Mouse (Mus musculus): ENCODE data around the gene Gm7138. TPM values are rescaled to one million over a fixed set of nuclear protein-coding genes. Genes with fewer than 3 reads are reported as not detected.

The Gm7138 gene
- polyA plus RNA-seq, 1 experiment from 2014 or later: not detected

- Histone ChIP-seq H3K4me1 (no peaks in the 10 kb centered on the region), H3K9me3 (peaks cover 6% of the 10 kb centered on the region; the same call in 1 of the 2 replicates), H3K36me3 (no peaks in the 10 kb centered on the region), H3K9ac (no peak overlapping the region), H3K27me3 (replicated peaks) (no peaks in the 10 kb centered on the region), H3K4me2 (replicated peaks) (no peak overlapping the region), H3K4me3 (no peak overlapping the region), H3K27ac (no peak overlapping the region)
- no peak for ATAC-seq (ENCODE audit: low FRiP score, low read depth)
- WGBS: 79% methylated on average over 1 of the region's 1 CpGs
Observed at GRCm38 (mm10) chr10:77735928-77736327, 40.8 kb downstream of the Gm7138 start.

- Histone ChIP-seq H3K27ac (no peak overlapping the region), H3K36me3 (no peaks in the 10 kb centered on the region), H3K27me3 (replicated peaks) (no peaks in the 10 kb centered on the region), H3K4me2 (replicated peaks) (no peak overlapping the region), H3K4me1 (no peaks in the 10 kb centered on the region), H3K9me3 (no peaks in the 10 kb centered on the region), H3K4me3 (no peak overlapping the region), H3K9ac (no peak overlapping the region)
- WGBS: 52% methylated on average over 4 of the region's 4 CpGs
- ATAC-seq (ENCODE audit: low FRiP score, low read depth): no peak
Observed at GRCm38 (mm10) chr10:77729241-77729640, 47.5 kb downstream of the Gm7138 start.

GRCm38 (mm10) chr10:77728280-77728679, 48.5 kb downstream of the Gm7138 start:
- Histone ChIP-seq H3K27me3 (replicated peaks) (no peaks in the 10 kb centered on the region), H3K36me3 (no peaks in the 10 kb centered on the region), H3K4me2 (replicated peaks) (no peak overlapping the region), H3K4me1 (no peaks in the 10 kb centered on the region), H3K4me3 (no peak overlapping the region), H3K9me3 (no peaks in the 10 kb centered on the region), H3K27ac (no peak overlapping the region), H3K9ac (no peak overlapping the region)
- WGBS: 69% methylated on average over 4 of the region's 4 CpGs
- ATAC-seq (ENCODE audit: low FRiP score, low read depth): no peak

Other genes with a start within 250 kb of the Gm7138 start
- 1.3 and 1.4 TPM in 2 replicates for gene Itgb2, start 246.7 kb downstream of the Gm7138 start, polyA plus RNA-seq (2016; fragmentation: Nextera tagmentation; extraction: Ambion mirVana)
- gene Pttg1ip, start 195.2 kb downstream of the Gm7138 start, polyA plus RNA-seq (2016; fragmentation: Nextera tagmentation; extraction: Ambion mirVana): 67.8 and 71.1 TPM in 2 replicates
- 288 and 299 TPM in 2 replicates for gene Sumo3, start 170.8 kb downstream of the Gm7138 start, polyA plus RNA-seq (2016; fragmentation: Nextera tagmentation; extraction: Ambion mirVana)
- 7.6 and 11.0 TPM in 2 replicates for gene Gm49325, start 170.7 kb downstream of the Gm7138 start, polyA plus RNA-seq (2016; fragmentation: Nextera tagmentation; extraction: Ambion mirVana)
- 90.9 and 93.7 TPM in 2 replicates for gene Ube2g2, start 154.7 kb downstream of the Gm7138 start, polyA plus RNA-seq (2016; fragmentation: Nextera tagmentation; extraction: Ambion mirVana)
- gene Tspear, start 90.4 kb downstream of the Gm7138 start, polyA plus RNA-seq (2016; fragmentation: Nextera tagmentation; extraction: Ambion mirVana): 0.98 and 1.2 TPM in 2 replicates
- not detected in 2 replicates for gene Gm19402, start 86.2 kb downstream of the Gm7138 start, polyA plus RNA-seq (2016; fragmentation: Nextera tagmentation; extraction: Ambion mirVana)
- gene Gm9508, start 79.7 kb downstream of the Gm7138 start, polyA plus RNA-seq (2016; fragmentation: Nextera tagmentation; extraction: Ambion mirVana): not detected in 2 replicates
- gene Gm10272, start 70.3 kb downstream of the Gm7138 start, polyA plus RNA-seq (2016; fragmentation: Nextera tagmentation; extraction: Ambion mirVana): not detected in 2 replicates
- gene Gm10024, start 65.5 kb downstream of the Gm7138 start, polyA plus RNA-seq (2016; fragmentation: Nextera tagmentation; extraction: Ambion mirVana): not detected in 2 replicates
- gene Gm10142, start 61.1 kb downstream of the Gm7138 start, polyA plus RNA-seq (2016; fragmentation: Nextera tagmentation; extraction: Ambion mirVana): not detected in 2 replicates
- not detected in 2 replicates for gene Krtap12-1, start 56.3 kb downstream of the Gm7138 start, polyA plus RNA-seq (2016; fragmentation: Nextera tagmentation; extraction: Ambion mirVana)
- gene Gm10100, start 50.5 kb downstream of the Gm7138 start, polyA plus RNA-seq (2016; fragmentation: Nextera tagmentation; extraction: Ambion mirVana): not detected in 2 replicates
- gene Gm18596, start 34.3 kb downstream of the Gm7138 start, polyA plus RNA-seq (2016; fragmentation: Nextera tagmentation; extraction: Ambion mirVana): not detected in 2 replicates
- not detected in 2 replicates for gene Gm9736, start 25.6 kb downstream of the Gm7138 start, polyA plus RNA-seq (2016; fragmentation: Nextera tagmentation; extraction: Ambion mirVana)
- gene Gm3233, start 17.3 kb downstream of the Gm7138 start, polyA plus RNA-seq (2016; fragmentation: Nextera tagmentation; extraction: Ambion mirVana): not detected in 2 replicates
- not detected in 2 replicates for gene Gm3238, start 5.6 kb downstream of the Gm7138 start, polyA plus RNA-seq (2016; fragmentation: Nextera tagmentation; extraction: Ambion mirVana)
- gene Gm3250, start 5.6 kb upstream of the Gm7138 start, polyA plus RNA-seq (2016; fragmentation: Nextera tagmentation; extraction: Ambion mirVana): not detected in 2 replicates
- gene Gm7137, start 11.3 kb upstream of the Gm7138 start, polyA plus RNA-seq (2016; fragmentation: Nextera tagmentation; extraction: Ambion mirVana): not detected in 2 replicates
- gene Gm9639, start 18.1 kb upstream of the Gm7138 start, polyA plus RNA-seq (2016; fragmentation: Nextera tagmentation; extraction: Ambion mirVana): not detected in 2 replicates
- gene Gm19668, start 22.2 kb upstream of the Gm7138 start, polyA plus RNA-seq (2016; fragmentation: Nextera tagmentation; extraction: Ambion mirVana): not detected in 2 replicates
- not detected in 2 replicates for gene Gm9507, start 34.9 kb upstream of the Gm7138 start, polyA plus RNA-seq (2016; fragmentation: Nextera tagmentation; extraction: Ambion mirVana)
- gene Gm2696, start 37.7 kb upstream of the Gm7138 start, polyA plus RNA-seq (2016; fragmentation: Nextera tagmentation; extraction: Ambion mirVana): not detected in 2 replicates
- not detected in 2 replicates for gene Krtap10-4, start 50.2 kb upstream of the Gm7138 start, polyA plus RNA-seq (2016; fragmentation: Nextera tagmentation; extraction: Ambion mirVana)
- not detected in 2 replicates for gene Krtap10-10, start 59.0 kb upstream of the Gm7138 start, polyA plus RNA-seq (2016; fragmentation: Nextera tagmentation; extraction: Ambion mirVana)
- gene Gm36176, start 69.9 kb upstream of the Gm7138 start, polyA plus RNA-seq (2016; fragmentation: Nextera tagmentation; extraction: Ambion mirVana): not detected in 2 replicates
- gene Gm10318, start 75.9 kb upstream of the Gm7138 start, polyA plus RNA-seq (2016; fragmentation: Nextera tagmentation; extraction: Ambion mirVana): not detected in 2 replicates
- gene Gm3285, start 85.0 kb upstream of the Gm7138 start, polyA plus RNA-seq (2016; fragmentation: Nextera tagmentation; extraction: Ambion mirVana): not detected in 2 replicates
- 8.0 and 8.4 TPM in 2 replicates for gene Lrrc3, start 125.6 kb upstream of the Gm7138 start, polyA plus RNA-seq (2016; fragmentation: Nextera tagmentation; extraction: Ambion mirVana)
- 2.2 and 3.0 TPM in 2 replicates for gene Trpm2, start 193.6 kb upstream of the Gm7138 start, polyA plus RNA-seq (2016; fragmentation: Nextera tagmentation; extraction: Ambion mirVana)
- 35.4 and 35.8 TPM in 2 replicates for gene 1810043G02Rik, start 201.6 kb upstream of the Gm7138 start, polyA plus RNA-seq (2016; fragmentation: Nextera tagmentation; extraction: Ambion mirVana)
- 113 and 115 TPM in 2 replicates for gene Pfkl, start 233.1 kb upstream of the Gm7138 start, polyA plus RNA-seq (2016; fragmentation: Nextera tagmentation; extraction: Ambion mirVana)

Data from neural tube, embryonic 12.5 days (tissue).